Mouse (Mus musculus): ENCODE data around the gene Zfp955a.
"Not testable (repeated sequence)": the region's sequence is repeated elsewhere in the genome, so short reads cannot be mapped to it uniquely, and the experiment has no call there.

The Zfp955a gene

GRCm38 (mm10) chr17:33254530-33255318, at the start of gene Zfp955a:
Gene Zfp955a, minus strand, starts transcription at chr17:33255145.
- DNase-seq, result not testable (repeated sequence)

DNA sequence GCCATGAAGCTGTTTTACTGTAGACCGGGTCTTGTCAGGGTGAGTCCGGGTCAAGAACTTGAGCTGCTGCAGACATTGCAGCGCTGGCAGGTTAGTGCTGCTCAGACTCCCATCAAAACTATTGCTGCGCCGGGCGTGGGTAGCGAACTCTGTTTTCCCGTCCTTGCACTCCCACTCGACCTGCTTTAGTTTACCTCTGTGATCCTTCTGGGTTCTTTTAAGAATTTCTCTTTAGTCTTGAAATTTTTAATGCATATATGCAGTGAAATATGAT, 34.9 kb upstream of the Zfp955a start:
- DNase-seq, result not testable (repeated sequence)

DNA sequence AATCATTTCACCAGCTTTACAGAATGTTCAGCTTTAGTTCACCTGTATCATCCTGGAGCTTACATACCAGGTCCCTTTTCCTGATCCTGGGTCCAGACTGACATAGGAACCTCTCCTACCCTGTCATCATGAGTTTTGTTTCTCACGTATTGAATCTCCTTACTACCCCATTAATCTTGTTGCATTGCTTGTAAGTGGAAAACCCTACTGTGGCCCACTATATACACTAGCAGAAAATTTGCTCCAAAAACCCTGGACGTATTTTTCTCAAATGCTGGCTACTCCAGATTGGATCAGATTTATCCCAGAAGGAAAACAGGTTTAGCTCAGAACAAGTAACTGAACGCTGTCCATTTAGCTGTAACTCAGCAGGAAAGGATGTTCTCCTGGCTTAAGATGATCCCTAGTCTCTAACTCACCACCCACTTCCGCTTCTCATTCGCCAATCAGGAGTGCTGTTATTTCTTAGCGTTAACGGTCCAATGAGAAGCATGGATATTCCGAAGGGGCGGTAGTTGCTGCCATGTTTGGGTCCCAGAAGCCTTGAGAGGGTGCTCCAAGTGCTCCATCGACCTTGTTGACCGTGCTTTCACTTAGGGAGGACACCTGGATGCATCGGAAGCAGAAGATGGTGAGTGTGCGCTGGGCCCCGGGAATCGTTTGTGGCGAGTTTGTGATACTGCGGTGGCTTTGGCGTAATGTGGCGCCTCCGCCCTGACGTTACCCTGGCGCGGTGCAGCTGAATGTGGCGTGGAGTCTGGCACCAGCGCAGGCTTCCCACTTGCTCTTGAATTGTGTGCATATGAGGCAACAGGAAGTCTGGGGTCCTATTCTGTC, 34.3 kb upstream of the Zfp955a start, which contains the start of gene Zfp955b:
Zfp955b (plus strand) TSS at position 506 of the 837 bp plus-strand sequence.
- DNase-seq, result not testable (repeated sequence)

DNA sequence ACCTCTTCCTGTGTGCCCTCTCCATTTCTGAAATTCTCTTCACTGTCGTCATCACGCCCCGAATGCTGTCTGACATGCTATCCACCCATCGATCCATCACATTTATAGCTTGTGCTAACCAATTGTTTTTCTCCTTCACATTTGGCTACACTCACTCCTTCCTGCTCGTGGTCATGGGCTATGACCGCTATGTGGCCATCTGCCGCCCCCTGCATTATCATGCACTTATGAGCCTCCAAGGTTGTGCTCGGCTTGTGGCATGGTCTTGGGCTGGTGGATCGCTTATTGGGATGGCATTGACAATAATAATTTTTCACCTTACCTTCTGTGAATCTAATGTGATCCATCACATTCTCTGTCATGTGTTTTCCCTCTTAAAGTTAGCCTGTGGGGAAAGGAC, 14.0 kb upstream of the Zfp955a start:
- no peak for DNase-seq

- no peak for DNase-seq
These were observed 9.4 kb upstream of the Zfp955a start, which contains the start of gene Olfr63 for GRCm38 (mm10) chr17:33264376-33264775. Gene Olfr63, plus strand, starts transcription at chr17:33264676.

- DNase-seq, result not testable (repeated sequence)
These were observed 343 bp upstream of the Zfp955a start for GRCm38 (mm10) chr17:33255319-33255657.

GRCm38 (mm10) chr17:33236646-33237045, 18.3 kb downstream of the Zfp955a start:
- DNase-seq, result not testable (repeated sequence)

DNA sequence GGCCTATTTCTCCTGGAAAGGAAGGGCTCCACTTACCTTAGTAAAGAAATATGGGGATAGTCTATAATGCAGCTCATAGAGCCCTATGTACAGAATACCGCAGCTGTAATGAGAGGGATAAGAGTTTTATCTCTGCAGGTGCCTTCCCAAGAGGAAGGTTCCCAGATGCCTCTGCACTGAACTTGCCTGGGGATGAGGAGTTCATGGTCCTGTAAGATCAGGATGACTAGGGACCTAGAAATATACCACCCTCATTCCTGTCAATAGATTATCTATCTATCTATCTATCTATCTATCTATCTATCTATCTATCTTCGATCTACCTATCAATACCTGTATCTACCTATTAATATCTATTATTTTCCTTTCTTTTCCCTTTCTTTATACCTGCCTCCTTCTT, 33.4 kb downstream of the Zfp955a start, which contains the start of gene Olfr1564:
Olfr1564 (minus strand) TSS at position 101 of the 400 bp plus-strand sequence.
- no peak for DNase-seq

DNA sequence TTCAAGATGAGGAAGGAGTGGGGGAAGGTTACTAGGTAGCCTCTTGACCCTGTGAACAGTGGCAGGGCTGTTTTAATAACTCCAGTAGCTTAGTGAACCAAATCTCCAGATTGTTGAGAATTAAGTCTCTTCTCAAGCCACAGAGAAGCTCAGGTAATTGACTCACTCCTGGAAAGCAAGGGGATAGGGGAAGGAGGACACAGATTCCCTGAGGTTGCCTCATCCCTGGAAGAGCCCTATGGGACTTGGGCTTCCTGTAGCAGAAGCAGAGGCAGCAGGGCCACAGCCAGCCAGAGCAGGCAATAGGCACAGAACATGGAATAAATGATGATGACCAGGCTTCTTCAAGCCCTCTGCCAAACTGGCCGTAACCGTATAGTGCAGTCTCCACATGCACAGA, 63.9 kb downstream of the Zfp955a start, which contains the start of gene Olfr239:
Olfr239 (plus strand) TSS at position 301 of the 400 bp plus-strand sequence.
- not testable (repeated sequence) for DNase-seq

Data from right cerebral cortex, postnatal 25 days (tissue).